Mouse (Mus musculus): ENCODE measurements at regions not wholly inside any gene's neighbourhood (a gene's known extent, or its start where the extent isn't known, plus 50 kb on each side); places are given as distances from the start of the nearest gene placed in this dataset.
A peak's percentile ranks its signal among the peaks of the same experiment; 100 is the strongest.

GRCm38 (mm10) chr15:90365656-90366055 is 141.5 kb downstream of the Alg10b start:
- Histone ChIP-seq H3K27me3 (ENCODE audit: control insufficient read depth, insufficient read depth, low read length) (no peaks in the 10 kb centered on the region), H3K4me3 (ENCODE audit: extremely low read depth, insufficient read depth, insufficient read length) (no peak overlapping the region), H3K36me3 (ENCODE audit: control insufficient read depth, insufficient read depth, low read length) (no peaks in the 10 kb centered on the region), H3K27ac (ENCODE audit: insufficient read depth, low read length) (no peak overlapping the region), H3K4me1 (ENCODE audit: control insufficient read depth, insufficient read depth, insufficient read length) (no peaks in the 10 kb centered on the region)
- DNase-seq (ENCODE audit: low read depth in 1 of 2, low spot score in 2 of 2), result no peak
- TF ChIP-seq POLR2A (IDR thresholded peaks at IDR 0.05; ENCODE audit: low read depth, low read length) (no peak), CTCF (IDR thresholded peaks at IDR 0.05; ENCODE audit: extremely low read depth, insufficient read depth, insufficient read length, insufficient replicate concordance) (no peak)

GRCm38 (mm10) chr15:90377959-90378358 is 153.8 kb downstream of the Alg10b start:
- DNase-seq (ENCODE audit: low read depth in 1 of 2, low spot score in 2 of 2), result no peak
- no peaks in the 10 kb centered on the region for H3K27me3 ChIP-seq (ENCODE audit: control insufficient read depth, insufficient read depth, low read length)
- H3K27ac ChIP-seq (ENCODE audit: insufficient read depth, low read length), result no peak overlapping the region
- no peaks in the 10 kb centered on the region for H3K4me1 ChIP-seq (ENCODE audit: control insufficient read depth, insufficient read depth, insufficient read length)
- 88% methylated on average over 2 of the region's 2 CpGs for WGBS
- H3K4me3 ChIP-seq (ENCODE audit: extremely low read depth, insufficient read depth, insufficient read length), result no peak overlapping the region
- no peak for TF ChIP-seq CTCF (IDR thresholded peaks at IDR 0.05; ENCODE audit: extremely low read depth, insufficient read depth, insufficient read length, insufficient replicate concordance)
- TF ChIP-seq POLR2A (IDR thresholded peaks at IDR 0.05; ENCODE audit: low read depth, low read length), result no peak
- no peaks in the 10 kb centered on the region for H3K36me3 ChIP-seq (ENCODE audit: control insufficient read depth, insufficient read depth, low read length)

- Histone ChIP-seq H3K36me3 (ENCODE audit: control insufficient read depth, insufficient read depth, low read length) (no peaks in the 10 kb centered on the region), H3K4me1 (ENCODE audit: control insufficient read depth, insufficient read depth, insufficient read length) (no peaks in the 10 kb centered on the region), H3K4me3 (ENCODE audit: extremely low read depth, insufficient read depth, insufficient read length) (no peak overlapping the region), H3K27ac (ENCODE audit: insufficient read depth, low read length) (no peak overlapping the region), H3K27me3 (ENCODE audit: control insufficient read depth, insufficient read depth, low read length) (no peaks in the 10 kb centered on the region)
- TF ChIP-seq POLR2A (IDR thresholded peaks at IDR 0.05; ENCODE audit: low read depth, low read length), result no peak
- no peak for TF ChIP-seq CTCF (IDR thresholded peaks at IDR 0.05; ENCODE audit: extremely low read depth, insufficient read depth, insufficient read length, insufficient replicate concordance)
- WGBS, result 92% methylated on average over 3 of the region's 3 CpGs
- DNase-seq (ENCODE audit: low read depth in 1 of 2, low spot score in 2 of 2), result no peak
Measured at GRCm38 (mm10) chr15:90396961-90397360, 172.8 kb downstream of the Alg10b start.

- Histone ChIP-seq H3K27me3 (ENCODE audit: control insufficient read depth, insufficient read depth, low read length) (no peaks in the 10 kb centered on the region), H3K36me3 (ENCODE audit: control insufficient read depth, insufficient read depth, low read length) (no peaks in the 10 kb centered on the region), H3K4me1 (ENCODE audit: control insufficient read depth, insufficient read depth, insufficient read length) (no peaks in the 10 kb centered on the region), H3K4me3 (ENCODE audit: extremely low read depth, insufficient read depth, insufficient read length) (no peak overlapping the region), H3K27ac (ENCODE audit: insufficient read depth, low read length) (no peak overlapping the region)
- no peak for DNase-seq (ENCODE audit: low read depth in 1 of 2, low spot score in 2 of 2)
- TF ChIP-seq POLR2A (IDR thresholded peaks at IDR 0.05; ENCODE audit: low read depth, low read length) (no peak), CTCF (IDR thresholded peaks at IDR 0.05; ENCODE audit: extremely low read depth, insufficient read depth, insufficient read length, insufficient replicate concordance) (no peak)
- WGBS, result 87% methylated on average over 2 of the region's 2 CpGs
Measured at GRCm38 (mm10) chr15:90397691-90398377, 173.7 kb downstream of the Alg10b start.

GRCm38 (mm10) chr15:90400326-90401280 is 176.5 kb downstream of the Alg10b start:
- DNase-seq (ENCODE audit: low read depth in 1 of 2, low spot score in 2 of 2), result no peak
- Histone ChIP-seq H3K4me3 (ENCODE audit: extremely low read depth, insufficient read depth, insufficient read length) (no peak overlapping the region), H3K4me1 (ENCODE audit: control insufficient read depth, insufficient read depth, insufficient read length) (no peaks in the 10 kb centered on the region), H3K27ac (ENCODE audit: insufficient read depth, low read length) (no peak overlapping the region), H3K36me3 (ENCODE audit: control insufficient read depth, insufficient read depth, low read length) (no peaks in the 10 kb centered on the region), H3K27me3 (ENCODE audit: control insufficient read depth, insufficient read depth, low read length) (no peaks in the 10 kb centered on the region)
- 67% methylated on average over 5 of the region's 5 CpGs for WGBS
- no peak for TF ChIP-seq POLR2A (IDR thresholded peaks at IDR 0.05; ENCODE audit: low read depth, low read length)
- no peak for TF ChIP-seq CTCF (IDR thresholded peaks at IDR 0.05; ENCODE audit: extremely low read depth, insufficient read depth, insufficient read length, insufficient replicate concordance)

- 86% methylated on average over 2 of the region's 2 CpGs for WGBS
- Histone ChIP-seq H3K27ac (ENCODE audit: insufficient read depth, low read length) (no peak overlapping the region), H3K36me3 (ENCODE audit: control insufficient read depth, insufficient read depth, low read length) (no peaks in the 10 kb centered on the region), H3K27me3 (ENCODE audit: control insufficient read depth, insufficient read depth, low read length) (no peaks in the 10 kb centered on the region), H3K4me1 (ENCODE audit: control insufficient read depth, insufficient read depth, insufficient read length) (no peaks in the 10 kb centered on the region), H3K4me3 (ENCODE audit: extremely low read depth, insufficient read depth, insufficient read length) (no peak overlapping the region)
- peak in 1 of 2 experiments; percentile 3 for DNase-seq (ENCODE audit: low read depth in 1 of 2, low spot score in 2 of 2)
- TF ChIP-seq CTCF (IDR thresholded peaks at IDR 0.05; ENCODE audit: extremely low read depth, insufficient read depth, insufficient read length, insufficient replicate concordance) (no peak), POLR2A (IDR thresholded peaks at IDR 0.05; ENCODE audit: low read depth, low read length) (no peak)
Measured at GRCm38 (mm10) chr15:90420776-90421175, 196.7 kb downstream of the Alg10b start.

Measured in spleen, adult 2 months (tissue).